Mouse (Mus musculus): ENCODE results near the gene Cyp3a59.
"Not testable (repeated sequence)": the region's sequence is repeated elsewhere in the genome, so short reads cannot be mapped to it uniquely, and the experiment has no call there.

The Cyp3a59 gene

DNA sequence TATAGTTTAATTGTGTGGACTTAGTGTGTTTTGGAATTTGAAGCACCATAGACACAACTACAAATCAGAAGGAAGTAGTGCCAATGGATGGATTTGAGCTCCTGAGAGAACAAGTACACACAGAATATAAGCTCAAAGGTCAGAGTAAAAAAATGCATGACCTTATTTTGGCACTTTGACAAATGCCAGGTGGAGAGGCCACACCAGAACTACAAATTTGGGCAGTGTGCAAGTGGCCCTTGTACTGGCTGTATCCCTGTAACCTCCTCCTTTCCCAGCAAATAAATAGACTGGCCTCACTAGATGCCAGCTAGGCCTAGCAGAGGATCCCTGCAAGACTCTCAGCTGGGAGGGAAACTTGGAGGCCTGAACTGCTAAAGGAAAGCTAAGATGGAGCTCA, at the start of gene Cyp3a59:
Gene Cyp3a59 (plus strand): TSS at position 313 of the 400 bp plus-strand sequence.
- DNase-seq (ENCODE audit: extremely low read depth, insufficient read length, low spot score) = not testable (repeated sequence)

DNA sequence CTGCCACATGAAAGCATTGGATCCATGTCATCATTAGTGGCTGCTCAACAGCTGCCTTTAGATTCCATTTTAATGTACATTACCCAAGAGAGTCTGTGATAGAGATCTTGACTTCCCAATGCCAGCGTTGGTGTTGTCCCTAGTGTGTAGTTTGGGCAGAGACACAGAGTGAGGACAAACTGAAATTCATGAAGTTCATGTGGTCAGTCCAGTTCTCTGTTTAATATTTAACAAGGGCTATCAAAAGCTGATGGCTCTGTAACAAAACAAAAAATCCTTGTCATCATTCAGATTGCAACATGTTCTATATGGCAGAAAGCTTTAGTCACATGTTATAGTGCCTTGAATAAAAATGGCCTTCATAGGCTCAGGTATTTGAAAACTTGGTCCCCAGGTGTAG, 9.0 kb upstream of the Cyp3a59 start:
- DNase-seq (ENCODE audit: extremely low read depth, insufficient read length, low spot score) = no peak

DNA sequence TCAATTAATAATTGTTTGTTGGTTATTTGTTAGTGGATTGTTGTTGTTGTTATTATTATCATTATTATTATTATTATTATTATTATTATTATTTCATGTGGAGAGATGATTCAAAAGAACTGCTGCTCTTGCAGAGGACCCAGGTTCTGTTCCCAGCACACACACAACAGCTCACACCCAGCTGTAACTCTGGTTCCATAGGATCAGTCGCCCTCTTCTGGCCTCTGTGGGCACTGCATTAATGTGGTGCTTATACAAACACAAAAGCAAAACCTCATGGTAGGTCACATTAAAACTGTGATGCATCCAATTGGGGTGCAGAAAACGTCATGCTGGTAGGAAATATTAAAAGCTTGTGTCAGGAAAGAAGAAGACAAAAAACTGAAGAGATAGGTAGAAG, 68.8 kb downstream of the Cyp3a59 start:
- DNase-seq (ENCODE audit: extremely low read depth, insufficient read length, low spot score) = no peak

DNA sequence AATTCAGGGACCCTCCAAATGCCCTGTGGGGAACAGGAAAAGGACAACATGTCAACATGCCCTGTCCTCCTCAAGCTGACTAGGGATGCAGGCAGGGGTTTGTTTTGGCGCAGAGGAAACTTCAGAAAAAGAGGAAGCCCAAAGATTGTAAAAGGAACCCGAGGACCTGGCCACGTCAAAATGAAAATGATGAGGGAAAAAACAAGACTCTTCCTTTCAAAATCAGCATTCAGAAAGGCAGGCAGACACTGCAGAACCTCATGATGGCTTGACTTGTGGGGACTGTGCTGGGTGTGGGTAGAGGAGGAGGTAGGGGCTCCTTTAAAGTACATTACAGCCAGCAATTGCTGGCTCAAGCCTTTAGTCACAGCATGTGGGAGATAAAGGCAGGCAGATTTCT, 71.4 kb downstream of the Cyp3a59 start:
- DNase-seq (ENCODE audit: extremely low read depth, insufficient read length, low spot score) = no peak

DNA sequence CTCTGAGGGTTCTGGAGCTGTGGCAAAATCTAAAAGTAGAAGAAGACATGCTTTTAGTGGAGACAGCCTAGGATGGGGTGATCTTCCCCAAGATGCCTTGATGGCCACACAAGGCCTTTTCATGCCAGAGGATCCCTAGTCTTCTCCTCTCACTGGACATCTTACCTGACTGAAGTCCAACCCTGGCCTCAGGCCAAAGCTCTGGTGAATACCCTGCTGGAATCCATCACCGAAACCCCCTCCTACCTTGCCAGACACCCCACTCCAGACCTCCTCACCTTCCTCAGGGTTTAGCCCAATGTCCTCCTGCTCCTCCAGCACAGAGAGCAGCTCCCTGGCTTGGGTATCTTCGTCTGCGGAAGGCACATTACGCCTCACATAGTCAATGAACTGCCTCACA, 79.3 kb downstream of the Cyp3a59 start:
- not testable (repeated sequence) for DNase-seq (ENCODE audit: extremely low read depth, insufficient read length, low spot score)

DNA sequence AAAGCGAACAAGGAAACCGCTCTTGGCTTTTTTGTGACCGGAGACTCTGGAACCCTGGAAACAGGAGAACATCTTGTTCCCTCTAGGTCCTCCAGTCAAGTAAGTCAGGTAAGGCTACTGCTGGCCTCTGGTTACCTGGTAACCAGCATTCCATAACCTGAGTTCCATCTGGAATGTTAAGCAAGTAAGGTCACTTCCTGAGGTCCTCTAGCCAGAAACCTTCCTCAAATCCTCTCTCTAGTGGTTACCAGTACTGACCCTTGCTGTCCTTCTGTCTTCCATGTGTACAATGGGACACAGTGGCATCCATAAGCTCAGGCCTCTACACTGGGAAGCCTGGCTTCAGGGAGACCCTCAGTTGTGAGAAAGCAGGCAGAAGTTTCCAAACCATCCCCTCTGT, 81.4 kb downstream of the Cyp3a59 start, which contains the start of gene Gm5565:
Gene Gm5565 (minus strand): TSS at position 101 of the 400 bp plus-strand sequence.
- DNase-seq (ENCODE audit: extremely low read depth, insufficient read length, low spot score) = not testable (repeated sequence)
